Comparison of ENCODE assay signal across 11 mouse cellular contexts in genomic region chr8:77723018-77723417, GRCm38 (mm10). TPM values are rescaled to one million over a fixed set of nuclear protein-coding genes. Genes with fewer than 3 reads are reported as not detected.
A peak's percentile ranks its signal among the peaks of the same experiment; 100 is the strongest.
DNase-seq lines count a peak whose midpoint lies in the region; ATAC-seq and TF ChIP-seq lines count a peak whose summit lies in the region.
"Had no signal": no experiment of that assay in that cellular context is flagged by ENCODE, and none has a peak within 500 bp of the region (broad histone marks: within the 10 kb centered on the region; RNA-seq: fewer than 3 reads in every experiment).

No protein-coding gene starts in this region.

- H3K4me1 ChIP-seq in lung, postnatal 0 days (ENCODE audit: insufficient read depth, low read depth, low read length), result no peaks in the 10 kb centered on the region
- peaks cover 18% of the 10 kb centered on the region for H3K4me1 ChIP-seq in liver, embryonic 11.5 days (replicated peaks; ENCODE audit: control insufficient read depth, insufficient read depth, low read length)
- no peaks in the 10 kb centered on the region for H3K4me1 ChIP-seq in stomach, postnatal 0 days (replicated peaks; ENCODE audit: control insufficient read depth, insufficient read depth)

- peak overlapping the region; percentile 69 for H3K9ac ChIP-seq in lung, postnatal 0 days (replicated peaks; ENCODE audit: low read depth)
- H3K9ac ChIP-seq in liver, embryonic 11.5 days (ENCODE audit: low read depth, low read length), result peak overlapping the region; percentile 62; the same call in 1 of the 2 replicates
- peak overlapping the region; percentile 9; the same call in 1 of the 2 replicates for H3K9ac ChIP-seq in stomach, postnatal 0 days (ENCODE audit: low read length)

- no peaks in the 10 kb centered on the region for H3K9me3 ChIP-seq in lung, postnatal 0 days (ENCODE audit: low read length)
- no peaks in the 10 kb centered on the region for H3K9me3 ChIP-seq in liver, embryonic 11.5 days (ENCODE audit: control insufficient read depth, low read length)
- H3K9me3 ChIP-seq in stomach, postnatal 0 days (ENCODE audit: control insufficient read depth, low read length), result no peaks in the 10 kb centered on the region

- no peak for ATAC-seq in lung, postnatal 0 days
- ATAC-seq in liver, embryonic 11.5 days (replicated peaks; ENCODE audit: low FRiP score), result no peak
- ATAC-seq in stomach, postnatal 0 days (ENCODE audit: low FRiP score, low TSS enrichment), result no peak

- TF ChIP-seq CTCF in gastrocnemius, adult 2 months (IDR thresholded peaks at IDR 0.05), result no peak
- TF ChIP-seq CTCF in lung, postnatal 0 days (IDR thresholded peaks at IDR 0.05), result no peak
- no peak for TF ChIP-seq CTCF in stomach, postnatal 0 days (IDR thresholded peaks at IDR 0.05; ENCODE audit: low read depth)

- no peak for DNase-seq in gastrocnemius, adult 2 months
- DNase-seq in gastrocnemius, postnatal 10 days, result no peak
- no peak for DNase-seq in lung, postnatal 0 days (ENCODE audit: low spot score)
- DNase-seq in lung, postnatal 25 days (ENCODE audit: low spot score), result no peak
- no peak for DNase-seq in liver, embryonic 11.5 days (ENCODE audit: low spot score)
- no peak for DNase-seq in stomach, postnatal 0 days (ENCODE audit: low spot score)
- DNase-seq in gastrocnemius, postnatal 25 days, result no peak
- DNase-seq in left cerebral cortex, adult 11 months (ENCODE audit: low spot score), result no peak
- DNase-seq: cerebellum, adult 18-20 months; left cerebral cortex, postnatal 4 days; thymus, adult 2 months had no signal

- 60% methylated on average over 4 of the region's 4 CpGs for WGBS in lung, postnatal 0 days
- WGBS in liver, embryonic 11.5 days, result 85% methylated on average over 4 of the region's 4 CpGs
- 77% methylated on average over 4 of the region's 4 CpGs for WGBS in stomach, postnatal 0 days

- intact Hi-C loops in gastrocnemius, adult 2 months (cut with DNase I), result no loop called here

- peak overlapping the region; percentile 82 for H3K27ac ChIP-seq in gastrocnemius, adult 2 months
- H3K27ac ChIP-seq in lung, postnatal 0 days (ENCODE audit: low read length), result peak overlapping the region; percentile 95
- no peak overlapping the region; the same call in 1 of the 2 replicates for H3K27ac ChIP-seq in liver, embryonic 11.5 days (ENCODE audit: low read depth, low read length)
- H3K27ac ChIP-seq in stomach, postnatal 0 days (replicated peaks), result 0 out of 2 replicates have a peak overlapping the region, but pooled peaks have one; percentile 45

- no peaks in the 10 kb centered on the region for H3K27me3 ChIP-seq in lung, postnatal 0 days (replicated peaks; ENCODE audit: insufficient read depth, low read length)
- H3K27me3 ChIP-seq in liver, embryonic 11.5 days (replicated peaks; ENCODE audit: control insufficient read depth, insufficient read depth, low read length), result no peaks in the 10 kb centered on the region
- no peaks in the 10 kb centered on the region for H3K27me3 ChIP-seq in stomach, postnatal 0 days (ENCODE audit: control insufficient read depth, insufficient read depth, low read length)

- peak overlapping the region; percentile 56 for H3K4me2 ChIP-seq in lung, postnatal 0 days (replicated peaks; ENCODE audit: low read depth, low read length)
- H3K4me2 ChIP-seq in liver, embryonic 11.5 days, result peak overlapping the region; percentile 78
- H3K4me2 ChIP-seq in stomach, postnatal 0 days (replicated peaks; ENCODE audit: low read depth), result peak overlapping the region; percentile 65

- TF ChIP-seq EP300 in lung, postnatal 0 days (IDR thresholded peaks at IDR 0.05), result no peak
- no peak for TF ChIP-seq EP300 in stomach, postnatal 0 days (optimal IDR thresholded peaks at IDR 0.05)

- no peaks in the 10 kb centered on the region for H3K36me3 ChIP-seq in lung, postnatal 0 days (ENCODE audit: insufficient read depth, low read length)
- H3K36me3 ChIP-seq in liver, embryonic 11.5 days (ENCODE audit: control insufficient read depth, insufficient read depth, low read length), result no peaks in the 10 kb centered on the region
- no peaks in the 10 kb centered on the region for H3K36me3 ChIP-seq in stomach, postnatal 0 days (ENCODE audit: control insufficient read depth, insufficient read depth, low read length)

- H3K4me3 ChIP-seq in gastrocnemius, adult 2 months, result peak overlapping the region; percentile 71
- H3K4me3 ChIP-seq in lung, postnatal 0 days (ENCODE audit: low read depth, low read length), result peak overlapping the region; percentile 58
- no peak overlapping the region; the same call in 1 of the 2 replicates for H3K4me3 ChIP-seq in liver, embryonic 11.5 days (ENCODE audit: low read depth, low read length)
- H3K4me3 ChIP-seq in stomach, postnatal 0 days (ENCODE audit: low read depth, low read length), result peak overlapping the region; percentile 52

RNA-seq across cellular contexts. Expression of gene Ednra, which starts 1.2 kb away (rescaled TPM):
- 1 to 10 TPM; 1.6 to 2.3 TPM for total RNA-seq in gastrocnemius, adult 2 months (2021)
- total RNA-seq in gastrocnemius, postnatal 10 days (2021), result 10 to 100 TPM in 1 of 2 experiments, 1 to 10 TPM in 1; 9.3 to 12.1 TPM
- polyA plus RNA-seq in lung, postnatal 0 days (2015; fragmentation: Nextera tagmentation; extraction: Ambion mirVana), result 54.6 and 57.6 TPM in 2 replicates
- 8.1 and 11.8 TPM in 2 replicates for polyA plus RNA-seq in liver, embryonic 11.5 days (2014; fragmentation: Nextera tagmentation; extraction: Ambion mirVana)
- polyA plus RNA-seq in stomach, postnatal 0 days (2015; fragmentation: Nextera tagmentation; extraction: Ambion mirVana), result 7.3 and 8.3 TPM in 2 replicates
- 1 to 10 TPM; 2.3 to 2.7 TPM for total RNA-seq in gastrocnemius, postnatal 25 days (2021)

Comparison
In these comparisons a context has a peak if more than half of its experiments do, and no peak if none do; other contexts are left out.
1. H3K9ac ChIP-seq: peak in every context shown above with its lines; median percentile 69 in lung, postnatal 0 days; 62 in liver, embryonic 11.5 days; 9 in stomach, postnatal 0 days.